Mouse (Mus musculus): Measurements from ENCODE around the gene Hmga2. TPM values are rescaled to one million over a fixed set of nuclear protein-coding genes. Genes with fewer than 3 reads are reported as not detected.

Hmga2 gene
- total and polyA plus RNA-seq, 3 experiments: 0.15 TPM; not detected in 2

DNA sequence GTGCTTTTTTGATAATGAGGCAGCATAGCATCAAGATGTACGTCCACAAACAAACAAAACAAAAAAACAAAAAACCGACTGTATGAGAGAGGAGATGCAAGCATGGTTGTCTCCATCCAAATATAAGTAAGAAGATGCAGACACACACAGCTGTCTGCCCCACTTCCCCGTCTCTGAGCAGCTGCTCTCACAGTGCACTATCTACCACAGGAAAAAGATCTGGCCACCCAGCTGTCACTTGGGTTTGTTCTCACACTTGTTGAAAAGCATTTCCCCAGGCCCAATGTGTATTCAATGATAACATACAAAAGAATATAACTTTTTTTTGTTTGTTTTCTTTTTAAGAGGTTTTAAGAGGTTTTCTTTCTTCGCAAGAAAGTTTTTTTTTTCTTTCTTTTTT lies 65.3 kb downstream of the Hmga2 start:
- H3K9me3 ChIP-seq (replicated peaks; ENCODE audit: insufficient read depth, low read length): no peaks in the 10 kb centered on the region

DNA sequence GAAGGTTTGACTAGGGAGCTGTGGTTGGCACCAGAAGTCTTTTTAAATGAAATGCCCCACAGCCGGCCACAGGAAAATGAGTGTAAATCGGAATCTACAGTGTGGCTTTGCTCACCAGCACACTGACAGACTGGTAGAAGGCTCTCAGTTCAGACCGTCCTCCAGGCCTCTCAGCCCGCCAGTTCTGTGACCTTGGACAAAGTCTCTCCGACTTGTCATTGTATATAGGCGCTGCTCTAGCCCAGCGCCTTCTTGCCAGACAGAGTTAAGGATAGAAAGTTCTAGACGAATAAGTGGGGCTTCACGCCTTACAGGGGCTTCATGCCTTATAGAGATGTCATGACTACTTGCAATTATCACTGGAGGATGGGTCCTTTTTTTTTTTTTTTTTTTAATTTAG lies 67.1 kb downstream of the Hmga2 start:
- Histone ChIP-seq H3K4me1 (ENCODE audit: control insufficient read depth in 1 of 2, insufficient read depth in 2 of 2, low read length in 2 of 2) (no peaks in the 10 kb centered on the region), H3K79me2 (ENCODE audit: control insufficient read depth, insufficient read depth, low read length, poor library complexity) (no peaks in the 10 kb centered on the region), H3K27ac (ENCODE audit: control insufficient read depth, low read depth, low read length) (no peak overlapping the region), H3K36me3 (ENCODE audit: control insufficient read depth in 1 of 2, insufficient read depth in 2 of 2, low read length in 2 of 2) (no peaks in the 10 kb centered on the region), H3K9me3 (replicated peaks; ENCODE audit: insufficient read depth, low read length) (no peaks in the 10 kb centered on the region), H3K27me3 (ENCODE audit: control insufficient read depth in 1 of 2, insufficient read depth in 2 of 2, low read length in 2 of 2) (no peaks in the 10 kb centered on the region), H3K9ac (ENCODE audit: control insufficient read depth, low read depth, low read length, poor library complexity, severe bottlenecking) (no peak overlapping the region), H3K4me3 (ENCODE audit: control insufficient read depth in 1 of 2, insufficient read depth in 1 of 2, low read depth in 2 of 2, low read length in 2 of 2) (no peak overlapping the region)
- TF ChIP-seq CTCF (IDR thresholded peaks at IDR 0.05 in 2 of 3, conservative IDR thresholded peaks at IDR 0.05 in 1 of 3; ENCODE audit: control insufficient read depth in 1 of 3, insufficient read depth in 1 of 3, low read depth in 2 of 3, low read length in 3 of 3, poor library complexity in 1 of 3, severe bottlenecking in 1 of 3) (no peak), CHD2 (IDR thresholded peaks at IDR 0.05; ENCODE audit: low read length) (no peak), POLR2A (IDR thresholded peaks at IDR 0.05; ENCODE audit: control insufficient read depth in 1 of 2, insufficient read depth in 1 of 2, low read depth in 1 of 2, low read length in 2 of 2, poor library complexity in 1 of 2) (no peak), POLR2AphosphoS5 (IDR thresholded peaks at IDR 0.05; ENCODE audit: borderline replicate concordance, low read depth, low read length) (no peak), MXI1 (IDR thresholded peaks at IDR 0.05; ENCODE audit: low read depth, low read length) (no peak), RCOR1 (IDR thresholded peaks at IDR 0.05; ENCODE audit: low read depth, low read length) (no peak), ETS1 (IDR thresholded peaks at IDR 0.05; ENCODE audit: low read depth, low read length) (no peak), GATA1 (IDR thresholded peaks at IDR 0.05; ENCODE audit: low read depth, low read length) (no peak), MAFK (IDR thresholded peaks at IDR 0.05; ENCODE audit: borderline replicate concordance, low read depth, low read length) (no peak), JUND (IDR thresholded peaks at IDR 0.05; ENCODE audit: low read depth, low read length) (no peak), TBP (IDR thresholded peaks at IDR 0.05; ENCODE audit: low read depth, low read length) (no peak), TAL1 (IDR thresholded peaks at IDR 0.05; ENCODE audit: low read length) (no peak), CHD1 (IDR thresholded peaks at IDR 0.05; ENCODE audit: low read depth, low read length) (no peak), POLR2AphosphoS2 (IDR thresholded peaks at IDR 0.05; ENCODE audit: low read length) (no peak), USF2 (IDR thresholded peaks at IDR 0.05; ENCODE audit: borderline replicate concordance in 1 of 2, insufficient read depth in 1 of 2, low read depth in 1 of 2, low read length in 2 of 2) (no peak)
- no peak for DNase-seq (ENCODE audit: low read depth, low spot score)

More for the DNA sequence above, 65.3 kb downstream of the Hmga2 start:
- H3K4me3 ChIP-seq (ENCODE audit: control insufficient read depth in 1 of 2, insufficient read depth in 1 of 2, low read depth in 2 of 2, low read length in 2 of 2): no peak overlapping the region
- DNase-seq (ENCODE audit: low read depth, low spot score): no peak
- H3K27me3 ChIP-seq (ENCODE audit: control insufficient read depth in 1 of 2, insufficient read depth in 2 of 2, low read length in 2 of 2): no peaks in the 10 kb centered on the region
- H3K27ac ChIP-seq (ENCODE audit: control insufficient read depth, low read depth, low read length): no peak overlapping the region
- H3K9ac ChIP-seq (ENCODE audit: control insufficient read depth, low read depth, low read length, poor library complexity, severe bottlenecking): no peak overlapping the region
- no peaks in the 10 kb centered on the region for H3K4me1 ChIP-seq (ENCODE audit: control insufficient read depth in 1 of 2, insufficient read depth in 2 of 2, low read length in 2 of 2)
- H3K79me2 ChIP-seq (ENCODE audit: control insufficient read depth, insufficient read depth, low read length, poor library complexity): no peaks in the 10 kb centered on the region
- H3K36me3 ChIP-seq (ENCODE audit: control insufficient read depth in 1 of 2, insufficient read depth in 2 of 2, low read length in 2 of 2): no peaks in the 10 kb centered on the region
- TF ChIP-seq MXI1 (IDR thresholded peaks at IDR 0.05; ENCODE audit: low read depth, low read length): no peak
- TF ChIP-seq SMC3 (IDR thresholded peaks at IDR 0.05; ENCODE audit: low read depth, low read length): no peak
- no peak for TF ChIP-seq ELF1 (IDR thresholded peaks at IDR 0.05; ENCODE audit: low read depth, low read length)
- TF ChIP-seq E2F4 (IDR thresholded peaks at IDR 0.05; ENCODE audit: borderline replicate concordance, low read depth, low read length): no peak
- TF ChIP-seq POLR2A (IDR thresholded peaks at IDR 0.05; ENCODE audit: control insufficient read depth in 1 of 2, insufficient read depth in 1 of 2, low read depth in 1 of 2, low read length in 2 of 2, poor library complexity in 1 of 2): no peak
- TF ChIP-seq ZMIZ1 (IDR thresholded peaks at IDR 0.05; ENCODE audit: low read depth, low read length): no peak
- no peak for TF ChIP-seq MAZ (IDR thresholded peaks at IDR 0.05; ENCODE audit: low read depth, low read length)
- TF ChIP-seq EP300 (IDR thresholded peaks at IDR 0.05; ENCODE audit: low read depth in 1 of 2, low read length in 2 of 2): no peak
- TF ChIP-seq JUND (IDR thresholded peaks at IDR 0.05; ENCODE audit: low read depth, low read length): no peak
